Mouse (Mus musculus) small intestine, adult 2 months (tissue): ENCODE results near the gene Dlgap1.

ENCODE experiments used
- CTCF ChIP-seq: fragments of 200-500 bp; IDR thresholded peaks from 2 replicates; pipeline ENCODE4 v1.5.1; 2012; ENCODE audit warnings: low read depth, mild to moderate bottlenecking, control low read depth, inconsistent platforms, low read length, moderate library complexity, mixed read lengths; ENCODE audit not compliant: insufficient replicate concordance, insufficient read length; ENCODE audit errors: extremely low read depth
- POLR2A ChIP-seq: fragments of 200-500 bp; IDR thresholded peaks from 2 replicates; pipeline ENCODE4 v1.6.1; 2012; ENCODE audit warnings: low read depth, mild to moderate bottlenecking, control low read depth, inconsistent platforms, low read length, moderate library complexity

DNA sequence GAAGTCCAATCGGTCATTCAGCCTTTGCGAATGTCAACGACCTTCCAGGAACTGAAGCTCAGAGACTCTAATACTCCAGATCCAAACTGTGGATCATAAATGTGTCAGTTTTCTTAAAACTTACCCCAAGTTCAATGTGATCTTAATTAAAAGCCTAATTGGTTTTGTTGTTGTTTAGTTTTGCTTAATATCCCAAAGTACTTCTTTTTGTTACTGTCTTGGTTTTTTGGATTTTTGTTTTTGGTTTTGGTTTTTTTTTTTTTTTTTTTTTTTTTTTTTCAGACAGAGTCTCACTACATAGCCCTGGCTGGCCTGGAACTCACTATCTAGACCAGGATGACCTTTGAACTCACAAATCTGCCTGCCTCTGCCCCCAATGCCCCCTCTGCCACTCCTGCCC, 765.9 kb downstream of the Dlgap1 start:
- TF ChIP-seq POLR2A (no peak), CTCF (no peak)
